Mouse (Mus musculus) ES-CJ7 (cell line): ENCODE measurements around the gene Vrk1.

Experiments used
- DNase-seq: peaks from one replicate; pipeline ENCODE4 v3.0.0; 2011; ENCODE audit warnings: low read depth, low spot score

Vrk1 gene

GRCm38 (mm10) chr12:106115070-106115891, 105.3 kb downstream of the Vrk1 start:
- DNase-seq = peak; percentile 59

GRCm38 (mm10) chr12:106115892-106116206, 105.8 kb downstream of the Vrk1 start:
- no peak for DNase-seq

- DNase-seq = no peak
Measured at GRCm38 (mm10) chr12:106123276-106123675, 113.2 kb downstream of the Vrk1 start.

- no peak for DNase-seq
Measured at GRCm38 (mm10) chr12:106124581-106124980, 114.6 kb downstream of the Vrk1 start.
